Mouse (Mus musculus) embryonic facial prominence, embryonic 15.5 days (tissue): ENCODE measurements around the gene Gmds. TPM values are rescaled to one million over a fixed set of nuclear protein-coding genes. Genes with fewer than 3 reads are reported as not detected.

ENCODE experiments used
- ATAC-seq: fragments of 200-750 bp; cut with Nextera tagmentation; 2 replicates; pipeline ENCODE4 v1.8.0; 2017; ENCODE audit warnings: low read depth, moderate TSS enrichment; ENCODE audit not compliant: insufficient number of reproducible peaks, low FRiP score, low TSS enrichment
- H3K27ac ChIP-seq: fragments of 300-500 bp; sonication (generic); replicated peaks from 2 replicates; pipeline ENCODE4 v1.5.1; 2015; ENCODE audit warnings: mild to moderate bottlenecking, inconsistent platforms
- H3K27me3 ChIP-seq: fragments of 300-500 bp; sonication (generic); 2 replicates; pipeline ENCODE4 v1.6.1; 2015; ENCODE audit warnings: inconsistent platforms
- H3K36me3 ChIP-seq: fragments of 300-500 bp; sonication (generic); 2 replicates; pipeline ENCODE4 v1.6.1; 2015; ENCODE audit warnings: mild to moderate bottlenecking, inconsistent platforms
- H3K4me1 ChIP-seq: fragments of 300-500 bp; sonication (generic); 2 replicates; pipeline ENCODE4 v1.6.1; 2015; ENCODE audit warnings: inconsistent platforms
- H3K4me2 ChIP-seq: fragments of 300-500 bp; sonication (generic); replicated peaks from 2 replicates; pipeline ENCODE4 v1.6.1; 2015; ENCODE audit warnings: mild to moderate bottlenecking, inconsistent platforms
- H3K4me3 ChIP-seq: fragments of 300-500 bp; sonication (generic); replicated peaks from 2 replicates; pipeline ENCODE4 v1.5.1; 2015; ENCODE audit warnings: mild to moderate bottlenecking, inconsistent platforms
- H3K9ac ChIP-seq: fragments of 300-500 bp; sonication (generic); 2 replicates; pipeline ENCODE4 v1.6.1; 2015; ENCODE audit warnings: inconsistent platforms
- H3K9me3 ChIP-seq: fragments of 300-500 bp; sonication (generic); replicated peaks from 2 replicates; pipeline ENCODE4 v1.6.1; 2016; ENCODE audit warnings: inconsistent platforms
- WGBS: fragments of 180-500 bp; shearing (Covaris S2); methylation state at CpG from one replicate; pipeline ENCODE4 v1.1.7; 2015; 5-methylcytosine and 5-hydroxymethylcytosine counted together
- polyA plus RNA-seq: library from polyadenylated mRNA; unstranded; fragments of >200 nt; fragmentation: Nextera tagmentation; extraction: Ambion mirVana; gene quantifications from 2 replicates; pipeline ENCODE4 v1.2.1, GENCODE M21; 2015

Gmds gene
- polyA plus RNA-seq, 1 experiment from 2014 or later: 36.3 TPM

DNA sequence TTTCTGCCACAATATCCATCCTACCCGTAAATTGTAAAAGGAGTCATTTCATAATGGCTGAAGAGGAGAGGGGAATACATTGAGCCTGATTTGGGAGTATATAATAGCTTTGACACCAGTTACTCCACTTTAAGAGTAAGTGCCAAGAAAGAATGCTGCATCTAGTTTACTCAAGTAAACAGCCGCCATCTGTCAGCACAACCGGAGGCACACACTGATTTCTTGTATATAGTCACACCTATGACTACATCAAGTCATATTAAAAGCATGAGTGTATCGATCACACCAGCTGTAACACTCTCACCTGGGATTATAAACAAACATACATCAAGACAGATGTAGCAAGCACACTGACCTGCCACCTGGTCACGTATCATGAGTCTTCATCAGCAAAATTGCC, 473.8 kb downstream of the Gmds start:
- Histone ChIP-seq H3K4me2 (no peak overlapping the region), H3K36me3 (no peaks in the 10 kb centered on the region), H3K4me1 (peaks cover 8% of the 10 kb centered on the region; the same call in 1 of the 2 replicates), H3K9ac (no peak overlapping the region), H3K9me3 (no peaks in the 10 kb centered on the region), H3K27ac (no peak overlapping the region), H3K4me3 (no peak overlapping the region), H3K27me3 (no peaks in the 10 kb centered on the region)
- no peak for ATAC-seq
- WGBS: 81% methylated on average over 5 of the region's 5 CpGs

DNA sequence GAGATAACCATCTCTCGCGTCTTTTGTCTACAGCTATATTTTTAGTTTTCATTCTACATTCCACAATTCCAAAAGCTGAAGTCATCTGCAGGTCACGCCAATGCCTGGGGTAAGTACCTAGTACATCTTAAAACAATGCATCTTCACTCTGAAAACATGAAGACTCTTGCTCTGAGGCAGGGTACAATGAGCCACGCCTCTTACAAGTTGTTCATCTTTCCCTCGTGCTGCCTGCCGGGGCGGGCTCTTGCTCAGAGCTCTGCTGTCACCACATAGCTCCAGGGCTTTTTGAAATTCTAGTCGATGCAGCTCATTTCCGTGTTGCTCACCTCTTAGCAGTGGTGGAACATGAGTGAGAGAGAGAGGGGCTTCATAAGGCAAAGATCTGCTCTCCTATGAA, 475.1 kb downstream of the Gmds start:
- H3K4me1 ChIP-seq: peaks cover 8% of the 10 kb centered on the region; the same call in 1 of the 2 replicates
- H3K27ac ChIP-seq: peak overlapping the region; percentile 34; the same call in 1 of the 2 replicates
- no peak overlapping the region for H3K9ac ChIP-seq
- H3K36me3 ChIP-seq: no peaks in the 10 kb centered on the region
- 29% methylated on average over 9 of the region's 9 CpGs for WGBS
- H3K4me3 ChIP-seq: no peak overlapping the region
- H3K9me3 ChIP-seq: no peaks in the 10 kb centered on the region
- H3K4me2 ChIP-seq: no peak overlapping the region
- H3K27me3 ChIP-seq: no peaks in the 10 kb centered on the region
- ATAC-seq: no peak

DNA sequence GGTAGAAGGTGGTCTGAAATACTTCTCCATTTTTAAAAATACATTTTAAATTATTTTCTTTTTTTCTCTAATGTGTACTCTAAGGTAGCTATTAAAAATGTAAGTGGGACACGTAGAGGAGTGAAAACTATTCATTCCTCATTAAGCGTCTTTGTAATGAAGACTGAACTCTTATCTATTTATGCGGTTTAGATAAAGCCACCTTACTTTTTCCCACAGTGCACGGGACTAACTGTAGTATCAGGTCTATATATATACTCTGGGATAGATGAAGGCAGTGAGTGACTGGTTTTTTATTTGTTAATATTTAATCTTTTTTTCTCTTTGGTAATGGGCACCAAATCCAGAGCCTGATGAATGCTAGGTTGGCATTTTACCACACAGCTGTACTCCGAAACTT, 478.3 kb downstream of the Gmds start:
- Histone ChIP-seq H3K4me2 (no peak overlapping the region), H3K27ac (no peak overlapping the region), H3K27me3 (no peaks in the 10 kb centered on the region), H3K9me3 (no peaks in the 10 kb centered on the region), H3K4me3 (no peak overlapping the region), H3K9ac (no peak overlapping the region), H3K4me1 (peaks cover 8% of the 10 kb centered on the region; the same call in 1 of the 2 replicates), H3K36me3 (no peaks in the 10 kb centered on the region)
- WGBS: 84% methylated on average over 5 of the region's 5 CpGs
- ATAC-seq: no peak

DNA sequence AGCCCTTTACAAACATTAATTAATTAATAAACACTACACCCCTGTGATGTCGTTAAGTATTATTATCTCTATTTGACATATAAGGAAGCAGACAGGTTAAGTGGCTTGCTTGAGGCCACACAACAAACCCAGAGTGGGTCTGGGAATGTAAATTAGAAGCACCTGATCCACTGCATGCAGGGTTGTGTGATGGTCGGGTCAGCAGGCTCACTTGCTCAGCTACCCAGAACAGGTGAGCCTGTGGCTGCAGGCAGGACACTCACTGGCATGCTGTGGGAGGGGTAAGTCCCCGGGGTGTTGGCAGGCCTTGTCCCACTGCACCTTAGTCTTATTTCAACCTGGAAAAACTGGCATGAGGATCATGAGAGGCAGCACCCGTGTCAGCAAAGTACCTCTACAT, 484.5 kb downstream of the Gmds start:
- no peak for ATAC-seq
- H3K4me2 ChIP-seq: no peak overlapping the region
- no peaks in the 10 kb centered on the region for H3K36me3 ChIP-seq
- 51% methylated on average over 4 of the region's 4 CpGs for WGBS
- no peaks in the 10 kb centered on the region for H3K9me3 ChIP-seq
- no peaks in the 10 kb centered on the region for H3K27me3 ChIP-seq
- H3K9ac ChIP-seq: no peak overlapping the region
- H3K4me1 ChIP-seq: no peaks in the 10 kb centered on the region
- H3K4me3 ChIP-seq: no peak overlapping the region
- no peak overlapping the region for H3K27ac ChIP-seq

DNA sequence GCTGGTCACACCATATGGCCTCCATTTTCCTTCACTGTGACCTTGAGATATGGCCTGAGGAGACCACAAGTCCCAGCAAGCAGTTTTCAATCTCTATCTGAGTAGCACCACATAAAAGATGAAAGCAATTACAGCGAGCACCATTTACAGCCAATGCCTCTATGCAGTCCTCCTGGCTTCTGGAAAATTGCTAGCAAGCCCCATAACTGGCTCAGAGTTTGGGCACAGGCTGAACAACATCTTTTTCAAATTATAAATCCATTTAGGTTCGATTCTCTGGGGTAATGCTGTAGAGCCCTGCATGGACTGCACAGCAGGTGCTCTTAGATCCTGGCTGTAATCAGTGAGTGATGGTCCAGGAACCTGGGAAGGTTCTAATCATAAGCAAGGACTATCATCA, 485.0 kb downstream of the Gmds start:
- no peaks in the 10 kb centered on the region for H3K4me1 ChIP-seq
- no peak overlapping the region for H3K4me3 ChIP-seq
- H3K27ac ChIP-seq: no peak overlapping the region
- no peak for ATAC-seq
- H3K4me2 ChIP-seq: no peak overlapping the region
- WGBS: 26% methylated on average over 2 of the region's 2 CpGs
- H3K36me3 ChIP-seq: no peaks in the 10 kb centered on the region
- H3K9me3 ChIP-seq: no peaks in the 10 kb centered on the region
- no peak overlapping the region for H3K9ac ChIP-seq
- H3K27me3 ChIP-seq: no peaks in the 10 kb centered on the region

DNA sequence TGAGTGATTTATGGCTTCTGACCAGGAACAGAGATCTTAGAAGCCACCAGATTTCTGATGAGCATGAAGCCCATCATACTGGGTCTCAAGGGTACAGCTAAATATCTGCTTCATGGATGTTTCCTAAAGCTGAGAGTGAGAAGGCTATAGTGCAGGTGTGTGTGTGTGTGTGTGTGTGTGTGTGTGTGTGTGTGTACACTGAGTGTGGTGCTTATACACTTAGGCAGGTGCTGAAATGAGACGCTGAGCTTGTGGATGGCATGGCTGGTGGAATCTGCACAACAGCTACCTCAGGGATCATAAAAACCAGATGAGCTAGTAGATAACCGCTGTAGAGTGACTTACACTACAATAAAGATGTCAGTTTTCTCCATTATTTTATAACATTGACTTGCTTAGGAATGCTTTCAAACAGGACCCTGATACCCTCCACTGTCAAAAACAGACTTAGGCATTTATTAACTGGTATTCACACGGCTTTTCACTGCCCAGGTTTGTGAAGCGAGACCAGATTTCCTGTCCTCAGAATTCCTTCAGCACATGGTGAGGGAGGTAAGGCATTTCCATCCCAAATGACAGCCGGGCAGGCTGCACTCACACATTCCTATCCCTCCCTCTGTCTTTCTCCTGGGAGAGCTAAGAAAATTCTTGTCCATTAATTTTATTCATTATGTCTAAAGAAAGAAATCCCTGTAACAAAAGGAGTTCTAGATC, 489.1 kb downstream of the Gmds start:
- WGBS: 42% methylated on average over 5 of the region's 5 CpGs
- no peak for ATAC-seq
- H3K27ac ChIP-seq: no peak overlapping the region
- H3K36me3 ChIP-seq: no peaks in the 10 kb centered on the region
- no peak overlapping the region for H3K9ac ChIP-seq
- no peak overlapping the region for H3K4me2 ChIP-seq
- H3K4me3 ChIP-seq: no peak overlapping the region
- H3K9me3 ChIP-seq: no peaks in the 10 kb centered on the region
- H3K4me1 ChIP-seq: no peaks in the 10 kb centered on the region
- H3K27me3 ChIP-seq: no peaks in the 10 kb centered on the region

DNA sequence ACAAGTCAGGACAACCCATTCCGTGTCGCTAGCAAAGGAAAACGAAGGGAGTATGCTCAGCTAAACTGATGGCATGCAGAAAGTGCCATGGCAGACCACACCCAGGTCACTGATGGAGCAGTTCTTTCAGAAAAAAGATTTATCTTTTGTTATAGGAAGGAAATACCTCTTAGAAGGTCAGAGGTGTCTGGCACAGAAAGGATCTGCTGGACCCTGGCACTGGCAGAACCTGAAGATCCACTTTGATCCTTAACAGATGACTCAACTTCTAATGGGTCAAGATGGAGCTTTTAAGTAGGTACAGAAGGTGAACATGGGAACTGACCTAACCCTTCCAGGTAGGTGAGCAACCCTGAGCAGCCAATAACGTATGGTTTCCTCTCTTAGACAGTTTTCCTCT, 502.7 kb downstream of the Gmds start:
- Histone ChIP-seq H3K4me2 (no peak overlapping the region), H3K36me3 (no peaks in the 10 kb centered on the region), H3K9me3 (no peaks in the 10 kb centered on the region), H3K27ac (no peak overlapping the region), H3K27me3 (no peaks in the 10 kb centered on the region), H3K9ac (no peak overlapping the region), H3K4me3 (no peak overlapping the region), H3K4me1 (no peaks in the 10 kb centered on the region)
- no peak for ATAC-seq
- 78% methylated on average over 4 of the region's 4 CpGs for WGBS

DNA sequence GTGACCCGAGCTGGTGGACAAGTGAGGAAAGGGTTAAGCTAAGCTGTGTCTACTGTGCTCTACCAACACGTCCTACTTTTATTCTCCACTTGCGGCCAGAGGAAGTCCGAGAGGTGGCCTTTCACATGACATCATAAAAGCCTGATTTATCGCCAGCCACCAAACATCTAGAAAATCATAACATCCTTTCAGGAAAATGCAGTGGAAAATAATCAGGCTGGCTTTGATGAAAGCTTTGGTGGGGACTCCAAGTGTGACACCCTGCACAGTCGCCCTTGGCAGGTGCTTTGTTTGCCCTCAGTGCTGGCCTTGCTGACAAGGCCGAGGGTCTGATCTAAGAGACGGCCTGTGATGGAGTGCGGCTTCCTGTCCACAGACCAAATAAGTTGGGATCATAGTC, 508.2 kb downstream of the Gmds start:
- H3K9me3 ChIP-seq: no peaks in the 10 kb centered on the region
- no peak for ATAC-seq
- no peak overlapping the region for H3K9ac ChIP-seq
- H3K4me1 ChIP-seq: no peaks in the 10 kb centered on the region
- no peak overlapping the region for H3K4me3 ChIP-seq
- H3K27ac ChIP-seq: no peak overlapping the region
- no peaks in the 10 kb centered on the region for H3K36me3 ChIP-seq
- 63% methylated on average over 9 of the region's 9 CpGs for WGBS
- H3K4me2 ChIP-seq: no peak overlapping the region
- H3K27me3 ChIP-seq: no peaks in the 10 kb centered on the region

DNA sequence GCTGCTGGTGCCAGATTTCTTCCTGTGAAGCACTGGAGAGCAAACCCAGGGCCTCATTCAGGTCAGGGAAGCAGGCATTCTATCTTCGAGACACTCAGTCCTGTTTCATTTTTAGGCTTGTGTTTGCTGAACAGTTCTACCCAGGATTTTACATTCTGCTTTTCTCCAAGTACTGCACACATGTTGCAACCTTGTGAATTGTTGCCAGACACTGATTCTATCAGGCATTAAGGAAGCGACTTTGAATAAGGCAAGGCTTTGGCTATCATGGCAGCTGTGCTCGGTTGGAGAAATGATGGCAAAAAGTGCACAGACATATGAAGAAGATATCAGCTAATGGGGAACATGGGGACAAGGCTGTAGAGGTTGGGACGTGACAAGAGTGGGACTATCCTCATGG, 510.1 kb downstream of the Gmds start:
- Histone ChIP-seq H3K9ac (no peak overlapping the region), H3K27me3 (no peaks in the 10 kb centered on the region), H3K4me3 (no peak overlapping the region), H3K4me2 (no peak overlapping the region), H3K36me3 (no peaks in the 10 kb centered on the region), H3K9me3 (no peaks in the 10 kb centered on the region), H3K27ac (no peak overlapping the region), H3K4me1 (no peaks in the 10 kb centered on the region)
- WGBS: 83% methylated on average over 4 of the region's 4 CpGs
- no peak for ATAC-seq

DNA sequence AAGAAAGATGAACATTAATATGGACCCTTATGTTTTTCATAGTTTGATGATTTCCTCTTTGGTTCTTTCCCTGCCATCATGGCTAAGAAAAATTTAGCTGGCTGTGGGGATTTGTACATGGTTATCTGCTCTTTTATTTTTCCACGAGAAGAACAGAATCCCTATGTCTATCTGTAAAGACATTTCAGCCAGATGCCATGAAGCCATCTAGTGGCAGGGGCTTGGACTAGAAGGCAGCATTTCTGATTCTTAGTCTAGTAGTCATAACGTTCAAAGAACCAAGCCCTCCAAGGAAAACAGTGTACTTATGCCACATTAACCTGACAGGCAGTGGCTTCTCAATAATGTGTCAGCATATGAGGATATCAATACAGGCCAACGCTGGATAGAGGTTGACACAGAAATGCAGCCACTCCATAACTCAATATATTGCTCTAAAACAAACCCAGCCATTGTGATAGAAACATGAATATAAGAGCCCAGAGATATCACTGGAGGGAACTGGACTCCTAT, 510.7 kb downstream of the Gmds start:
- no peaks in the 10 kb centered on the region for H3K27me3 ChIP-seq
- H3K9me3 ChIP-seq: no peaks in the 10 kb centered on the region
- H3K9ac ChIP-seq: no peak overlapping the region
- 44% methylated on average over 3 of the region's 3 CpGs for WGBS
- H3K4me2 ChIP-seq: no peak overlapping the region
- H3K4me3 ChIP-seq: no peak overlapping the region
- H3K27ac ChIP-seq: no peak overlapping the region
- no peaks in the 10 kb centered on the region for H3K36me3 ChIP-seq
- ATAC-seq: no peak
- no peaks in the 10 kb centered on the region for H3K4me1 ChIP-seq

DNA sequence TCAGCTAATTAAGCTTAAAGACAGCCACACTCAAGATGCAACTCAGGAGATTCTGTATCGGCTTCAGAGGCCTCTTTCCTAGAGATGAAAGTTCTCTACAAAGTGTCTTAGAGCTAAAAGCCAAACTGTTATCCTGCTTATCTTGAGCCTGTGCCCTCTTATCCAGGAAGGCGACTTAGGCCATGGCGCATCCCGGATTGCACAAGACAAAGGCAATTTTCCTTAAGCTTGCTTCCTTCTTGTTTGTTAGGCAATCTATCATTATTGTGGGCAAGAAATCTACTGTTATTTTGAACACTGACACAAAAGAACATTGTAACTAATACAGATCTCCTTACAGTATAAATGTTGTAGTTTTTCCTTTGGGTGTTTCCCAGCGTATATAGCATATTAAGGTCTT, 511.4 kb downstream of the Gmds start:
- Histone ChIP-seq H3K36me3 (no peaks in the 10 kb centered on the region), H3K9me3 (no peaks in the 10 kb centered on the region), H3K4me3 (no peak overlapping the region), H3K9ac (no peak overlapping the region), H3K4me2 (no peak overlapping the region), H3K4me1 (no peaks in the 10 kb centered on the region), H3K27me3 (no peaks in the 10 kb centered on the region), H3K27ac (no peak overlapping the region)
- ATAC-seq: no peak
- WGBS: 82% methylated on average over 5 of the region's 5 CpGs

DNA sequence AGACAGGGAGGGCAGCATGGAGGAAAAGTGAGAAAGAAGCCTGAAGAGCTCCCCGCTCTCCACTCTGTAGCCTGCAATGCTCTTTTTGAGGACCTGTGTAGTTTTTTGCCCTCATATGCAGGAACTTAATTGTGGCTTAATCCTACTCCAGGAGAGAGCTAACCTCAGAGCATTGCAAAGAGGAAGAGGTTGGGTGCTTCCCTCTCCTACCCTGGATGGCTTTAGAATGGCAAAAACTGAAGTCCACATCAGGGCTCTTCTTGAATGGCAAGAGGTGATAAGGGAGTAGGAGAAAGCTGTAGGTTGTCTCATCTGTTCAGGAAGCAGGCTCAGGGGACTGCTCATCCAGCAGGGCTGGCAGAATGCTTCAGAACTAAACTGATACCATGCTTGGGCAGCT, 513.4 kb downstream of the Gmds start:
- Histone ChIP-seq H3K27ac (no peak overlapping the region), H3K27me3 (no peaks in the 10 kb centered on the region), H3K36me3 (no peaks in the 10 kb centered on the region), H3K4me1 (peaks cover 15% of the 10 kb centered on the region), H3K9ac (no peak overlapping the region), H3K4me3 (no peak overlapping the region), H3K9me3 (no peaks in the 10 kb centered on the region), H3K4me2 (no peak overlapping the region)
- no peak for ATAC-seq
- WGBS: 77% methylated on average over 1 of the region's 1 CpGs
